9 mouse cellular contexts compared by ENCODE assay signal in the genomic region with DNA sequence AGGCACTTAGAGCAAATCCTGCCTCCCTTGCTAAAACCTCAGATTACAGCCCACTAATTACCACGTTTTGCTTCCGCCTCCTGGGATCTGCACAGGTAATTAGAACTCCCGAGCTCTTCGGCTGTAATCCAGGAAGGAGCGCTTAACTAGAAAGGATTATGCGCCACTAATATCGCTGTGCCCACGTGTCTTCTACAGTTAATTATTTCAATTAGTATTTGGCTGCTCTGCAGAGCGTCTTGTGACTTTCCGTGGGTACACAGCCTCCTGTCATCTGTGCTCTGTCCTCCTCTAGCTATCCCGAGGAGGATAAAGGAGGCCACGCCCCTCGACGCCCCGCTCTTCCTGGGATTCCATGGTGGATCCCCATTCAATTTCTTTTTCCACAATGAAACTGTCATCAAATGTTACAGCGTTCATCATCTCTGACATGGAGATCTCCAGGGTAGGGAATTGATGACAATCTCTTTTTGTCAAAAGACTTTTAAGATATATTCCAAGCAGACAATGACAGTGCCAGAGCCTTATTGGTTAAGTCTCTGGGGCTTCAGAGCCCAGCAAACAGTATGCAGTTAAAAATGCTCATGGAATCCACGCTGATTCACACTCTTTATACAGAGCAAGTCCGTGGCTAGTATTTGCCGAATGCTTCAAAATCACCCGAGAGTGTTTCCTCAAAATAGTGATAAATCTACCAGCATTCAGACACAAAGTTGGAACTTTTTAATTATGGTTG.
DNase-seq lines count a peak whose midpoint lies in the region; ATAC-seq and TF ChIP-seq lines count a peak whose summit lies in the region.
"Had no signal": no experiment of that assay in that cellular context is flagged by ENCODE, and none has a peak within 500 bp of the region (broad histone marks: within the 10 kb centered on the region; RNA-seq: fewer than 3 reads in every experiment).

No protein-coding gene starts in this region.

- H3K27me3 ChIP-seq in heart, embryonic 10.5 days (ENCODE audit: insufficient read depth, poor library complexity, severe bottlenecking), result peaks cover 9% of the 10 kb centered on the region; the same call in 1 of the 2 replicates
- H3K27me3 ChIP-seq in hindbrain, embryonic 11.5 days (ENCODE audit: control insufficient read depth, insufficient read depth, low read length), result no peaks in the 10 kb centered on the region
- 0 out of 2 replicates have a peak, but pooled peaks cover 3% of the 10 kb centered on the region for H3K27me3 ChIP-seq in midbrain, embryonic 10.5 days (ENCODE audit: low read depth, poor library complexity, severe bottlenecking)
- H3K27me3 ChIP-seq: liver, embryonic 13.5 days had no signal

- no peak for TF ChIP-seq CTCF in brain, embryonic 14.5 days (IDR thresholded peaks at IDR 0.05; ENCODE audit: borderline replicate concordance, extremely low read depth, insufficient read depth, insufficient read length)

- no peaks in the 10 kb centered on the region for H3K9me3 ChIP-seq in heart, embryonic 10.5 days
- H3K9me3 ChIP-seq in hindbrain, embryonic 11.5 days (ENCODE audit: control insufficient read depth, low read length), result no peaks in the 10 kb centered on the region
- no peaks in the 10 kb centered on the region for H3K9me3 ChIP-seq in midbrain, embryonic 10.5 days (replicated peaks)
- H3K9me3 ChIP-seq: liver, embryonic 13.5 days had no signal

- TF ChIP-seq POLR2A in brain, embryonic 14.5 days (IDR thresholded peaks at IDR 0.05; ENCODE audit: borderline replicate concordance, extremely low read depth, insufficient read depth, insufficient read length, poor library complexity, severe bottlenecking), result no peak

- 38% methylated on average over 20 of the region's 20 CpGs for WGBS in heart, embryonic 10.5 days
- WGBS in hindbrain, embryonic 11.5 days, result 45% methylated on average over 20 of the region's 20 CpGs
- WGBS in midbrain, embryonic 10.5 days, result 46% methylated on average over 20 of the region's 20 CpGs

- no peaks in the 10 kb centered on the region for H3K36me3 ChIP-seq in heart, embryonic 10.5 days
- no peaks in the 10 kb centered on the region for H3K36me3 ChIP-seq in hindbrain, embryonic 11.5 days (ENCODE audit: control insufficient read depth, insufficient read depth, low read length)
- no peaks in the 10 kb centered on the region for H3K36me3 ChIP-seq in midbrain, embryonic 10.5 days
- H3K36me3 ChIP-seq: liver, embryonic 13.5 days had no signal

- H3K4me2 ChIP-seq in hindbrain, embryonic 11.5 days (replicated peaks; ENCODE audit: low read depth, low read length), result peak overlapping the region; percentile 21; the same call in 1 of the 2 replicates
- H3K4me2 ChIP-seq: liver, embryonic 13.5 days had no signal

- no peak for DNase-seq in heart, embryonic 10.5 days (ENCODE audit: low spot score)
- DNase-seq in heart, adult 9 months (ENCODE audit: low spot score in 2 of 2), result no peak
- peak; percentile 88 for DNase-seq in brain, embryonic 14.5 days (ENCODE audit: low read depth)
- peak; percentile 32 for DNase-seq in hindbrain, embryonic 11.5 days (ENCODE audit: low spot score)
- DNase-seq in midbrain, embryonic 10.5 days (ENCODE audit: low spot score), result no peak
- DNase-seq in thymus, postnatal 25 days, result no peak
- DNase-seq in gastrocnemius, postnatal 25 days, result no peak
- DNase-seq in spleen, postnatal 4 days (ENCODE audit: low spot score in 2 of 2), result no peak
- DNase-seq: liver, embryonic 13.5 days had no signal

- no peaks in the 10 kb centered on the region for H3K4me1 ChIP-seq in heart, embryonic 10.5 days
- H3K4me1 ChIP-seq in hindbrain, embryonic 11.5 days (replicated peaks; ENCODE audit: control insufficient read depth, insufficient read depth, low read length), result no peaks in the 10 kb centered on the region
- peaks cover 8% of the 10 kb centered on the region; the same call in 1 of the 2 replicates for H3K4me1 ChIP-seq in midbrain, embryonic 10.5 days
- H3K4me1 ChIP-seq: liver, embryonic 13.5 days had no signal

- 0 out of 2 replicates have a peak overlapping the region, but pooled peaks have one; percentile 33 for H3K4me3 ChIP-seq in heart, embryonic 10.5 days
- H3K4me3 ChIP-seq in hindbrain, embryonic 11.5 days (ENCODE audit: low read depth, low read length), result no peak overlapping the region
- H3K4me3 ChIP-seq in midbrain, embryonic 10.5 days, result peak overlapping the region; percentile 35
- H3K4me3 ChIP-seq: liver, embryonic 13.5 days had no signal

- H3K9ac ChIP-seq in hindbrain, embryonic 11.5 days (ENCODE audit: low read depth, low read length), result no peak overlapping the region
- H3K9ac ChIP-seq: liver, embryonic 13.5 days had no signal

- H3K27ac ChIP-seq in heart, embryonic 10.5 days, result no peak overlapping the region
- H3K27ac ChIP-seq in hindbrain, embryonic 11.5 days (ENCODE audit: low read depth, low read length), result no peak overlapping the region
- H3K27ac ChIP-seq in midbrain, embryonic 10.5 days (replicated peaks), result no peak overlapping the region
- H3K27ac ChIP-seq: liver, embryonic 13.5 days had no signal

- no peak for ATAC-seq in hindbrain, embryonic 11.5 days (ENCODE audit: low FRiP score)

Comparison
In these comparisons a context has a peak if more than half of its experiments do, and no peak if none do; other contexts are left out.
1. DNase-seq: peak in brain, embryonic 14.5 days (single experiment) and hindbrain, embryonic 11.5 days (single experiment); none in heart, embryonic 10.5 days (single experiment), heart, adult 9 months (0 of 2), midbrain, embryonic 10.5 days (single experiment), thymus, postnatal 25 days (single experiment), gastrocnemius, postnatal 25 days (single experiment) and spleen, postnatal 4 days (0 of 2).